ENCODE assay signal across 34 mouse cellular contexts in the genomic region with DNA sequence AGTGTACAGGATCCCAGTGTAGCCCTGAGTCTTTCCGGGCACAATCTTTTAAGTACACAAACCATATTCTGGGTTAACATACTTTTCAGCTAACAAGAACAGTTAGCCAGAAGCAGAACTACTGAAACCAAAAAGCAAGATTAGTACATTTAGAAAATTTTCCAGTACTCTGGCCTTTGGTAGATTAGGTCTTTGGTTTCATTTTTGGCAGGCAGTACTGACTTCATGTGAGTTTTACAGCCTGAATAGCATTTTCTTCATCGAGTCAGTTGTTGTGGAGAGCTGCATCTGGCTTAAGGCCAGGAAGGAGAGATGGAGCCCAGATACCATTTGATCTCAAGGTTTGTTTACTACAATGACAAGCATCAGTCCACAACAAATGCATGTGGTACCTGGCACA. TPM values are rescaled to one million over a fixed set of nuclear protein-coding genes. Genes with fewer than 3 reads are reported as not detected.
DNase-seq lines count a peak whose midpoint lies in the region; ATAC-seq and TF ChIP-seq lines count a peak whose summit lies in the region.
"Had no signal": no experiment of that assay in that cellular context is flagged by ENCODE, and none has a peak within 500 bp of the region (broad histone marks: within the 10 kb centered on the region; RNA-seq: fewer than 3 reads in every experiment).

No protein-coding gene starts in this region.

- TF ChIP-seq POLR2A in brain, embryonic 14.5 days (IDR thresholded peaks at IDR 0.05; ENCODE audit: borderline replicate concordance, extremely low read depth, insufficient read depth, insufficient read length, poor library complexity, severe bottlenecking), result no peak

- H3K36me3 ChIP-seq in limb, embryonic 13.5 days, result no peaks in the 10 kb centered on the region
- H3K36me3 ChIP-seq in limb, embryonic 10.5 days, result no peaks in the 10 kb centered on the region
- H3K36me3 ChIP-seq: embryonic facial prominence, embryonic 15.5 days; heart, embryonic 12.5 days; heart, embryonic 15.5 days; hindbrain, embryonic 10.5 days; hindbrain, embryonic 13.5 days had no signal

- H3K9me3 ChIP-seq in limb, embryonic 13.5 days, result no peaks in the 10 kb centered on the region
- no peaks in the 10 kb centered on the region for H3K9me3 ChIP-seq in limb, embryonic 10.5 days (replicated peaks)
- H3K9me3 ChIP-seq: embryonic facial prominence, embryonic 15.5 days; heart, embryonic 12.5 days; heart, embryonic 15.5 days; hindbrain, embryonic 10.5 days; hindbrain, embryonic 13.5 days had no signal

- H3K9ac ChIP-seq in limb, embryonic 13.5 days, result no peak overlapping the region
- H3K9ac ChIP-seq: embryonic facial prominence, embryonic 15.5 days; forebrain, postnatal 0 days; heart, embryonic 12.5 days; heart, embryonic 15.5 days; hindbrain, embryonic 13.5 days had no signal

- intact Hi-C loops in gastrocnemius, postnatal 36 days (cut with DNase I), result no loop called here

- H3K27ac ChIP-seq in limb, embryonic 13.5 days, result peak overlapping the region; percentile 39; the same call in 1 of the 2 replicates
- H3K27ac ChIP-seq in limb, embryonic 10.5 days, result no peak overlapping the region
- H3K27ac ChIP-seq: embryonic facial prominence, embryonic 15.5 days; gastrocnemius, adult 2 months; heart, embryonic 15.5 days; hindbrain, embryonic 13.5 days had no signal

- H3K4me3 ChIP-seq in limb, embryonic 13.5 days, result no peak overlapping the region
- H3K4me3 ChIP-seq in limb, embryonic 10.5 days, result no peak overlapping the region
- H3K4me3 ChIP-seq: embryonic facial prominence, embryonic 15.5 days; gastrocnemius, adult 2 months; heart, embryonic 12.5 days; heart, embryonic 15.5 days; hindbrain, embryonic 10.5 days; hindbrain, embryonic 13.5 days had no signal

- H3K4me1 ChIP-seq in limb, embryonic 13.5 days, result peaks cover 20% of the 10 kb centered on the region
- H3K4me1 ChIP-seq in limb, embryonic 10.5 days, result no peaks in the 10 kb centered on the region; the same call in 1 of the 2 replicates
- H3K4me1 ChIP-seq: heart, embryonic 12.5 days; heart, embryonic 15.5 days had no signal

- TF ChIP-seq CTCF in brain, embryonic 14.5 days (IDR thresholded peaks at IDR 0.05; ENCODE audit: borderline replicate concordance, extremely low read depth, insufficient read depth, insufficient read length), result no peak

- peak; percentile 3 for DNase-seq in CD4-positive, CD25-positive, alpha-beta regulatory T cell, adult 2 months (ENCODE audit: low read depth, low spot score)
- DNase-seq in limb, embryonic 10.5 days (ENCODE audit: low spot score), result no peak
- peak; percentile 3 for DNase-seq in brain, embryonic 14.5 days (ENCODE audit: low read depth)
- no peak for DNase-seq in layer of hippocampus, adult 11-12 months (ENCODE audit: low spot score)
- no peak for DNase-seq in gastrocnemius, postnatal 36 days
- DNase-seq: adrenal gland, postnatal 10 days; adrenal gland, postnatal 36 days; cerebellum, adult 11 months; cerebellum, adult 2 months; cerebellum, postnatal 36 days; embryo, embryonic 11 days; forebrain, postnatal 0 days; gastrocnemius, adult 2 months; gastrocnemius, postnatal 14 days; heart, adult 18-20 months; heart, postnatal 10 days; heart, postnatal 36 days had no signal

- no peak overlapping the region for H3K4me2 ChIP-seq in limb, embryonic 13.5 days (replicated peaks)
- H3K4me2 ChIP-seq: embryonic facial prominence, embryonic 15.5 days; heart, embryonic 12.5 days; heart, embryonic 15.5 days; hindbrain, embryonic 13.5 days had no signal

- H3K27me3 ChIP-seq in limb, embryonic 13.5 days, result no peaks in the 10 kb centered on the region
- H3K27me3 ChIP-seq in limb, embryonic 10.5 days (ENCODE audit: low read depth, poor library complexity, severe bottlenecking), result no peaks in the 10 kb centered on the region
- H3K27me3 ChIP-seq: embryonic facial prominence, embryonic 15.5 days; hindbrain, embryonic 13.5 days; Patski had no signal

- ATAC-seq in CD4-positive, CD25-positive, alpha-beta regulatory T cell, adult 4 months, result no peak
- no peak; the same call in 1 of the 2 replicates for ATAC-seq in limb, embryonic 13.5 days (ENCODE audit: low FRiP score, low read depth)
- 0 out of 2 replicates have a peak, but pooled peaks have one; percentile 23 for ATAC-seq in megakaryocyte progenitor cell, adult 5-6 weeks (replicated peaks; ENCODE audit: poor library complexity)
- ATAC-seq: forebrain, embryonic 14.5 days; forebrain, postnatal 0 days; hindbrain, embryonic 16.5 days; Patski had no signal

- 42% methylated on average over 2 of the region's 2 CpGs for WGBS in limb, embryonic 13.5 days
- WGBS in limb, embryonic 10.5 days, result 69% methylated on average over 2 of the region's 2 CpGs

RNA-seq across cellular contexts. Expression of a gene that starts 51.3 kb away (rescaled TPM):
- polyA plus RNA-seq in CD4-positive, CD25-positive, alpha-beta regulatory T cell, adult 4 months (2017; shearing (Covaris generic)), result not detected
- polyA plus RNA-seq in limb, embryonic 13.5 days (2015; fragmentation: Nextera tagmentation; extraction: Ambion mirVana), result not detected in 2 replicates
- not detected in 2 replicates for polyA plus RNA-seq in limb, embryonic 10.5 days (2016; fragmentation: Nextera tagmentation; extraction: Ambion mirVana)
- 0.44 and 1.1 TPM in 2 replicates for polyA plus RNA-seq in brain, embryonic 14.5 days (2012; rRNA removed)
- total RNA-seq in megakaryocyte progenitor cell, adult 5-6 weeks (2015), result not detected in 2 replicates
- total RNA-seq in megakaryocyte progenitor cell, adult 5-6 weeks (2017), result not detected in 2 replicates
- not detected for total RNA-seq in gastrocnemius, postnatal 36 days (2021)
- total RNA-seq: adrenal gland, adult 18-20 months; adrenal gland, postnatal 10 days; adrenal gland, postnatal 36 days; forebrain, postnatal 0 days; gastrocnemius, adult 2 months; gastrocnemius, postnatal 14 days; heart, adult 18-20 months; heart, postnatal 10 days; heart, postnatal 36 days had no signal
- polyA plus RNA-seq: cortical plate, adult 2 months; embryonic facial prominence, embryonic 11.5 days; embryonic facial prominence, embryonic 15.5 days; forebrain, embryonic 11.5 days; frontal cortex, adult 2 months; gonadal fat pad, adult 2 months; heart, embryonic 12.5 days; hindbrain, embryonic 10.5 days; Patski had no signal

Comparison
In these comparisons a context has a peak if more than half of its experiments do, and no peak if none do; other contexts are left out.
1. DNase-seq: peak in CD4-positive, CD25-positive, alpha-beta regulatory T cell, adult 2 months (single experiment) and brain, embryonic 14.5 days (single experiment); none in limb, embryonic 10.5 days (single experiment), layer of hippocampus, adult 11-12 months (single experiment) and gastrocnemius, postnatal 36 days (0 of 2).